Mouse (Mus musculus) intestine, embryonic 14.5 days (tissue): ENCODE measurements around the gene Spag17. TPM values are rescaled to one million over a fixed set of nuclear protein-coding genes. Genes with fewer than 3 reads are reported as not detected.
A peak's percentile ranks its signal among the peaks of the same experiment; 100 is the strongest.

ENCODE experiments used
- ATAC-seq: fragments of 200-750 bp; cut with Nextera tagmentation; replicated peaks from 2 replicates; pipeline ENCODE4 v1.8.0; 2017; ENCODE audit warnings: low read depth, moderate number of reproducible peaks, moderate TSS enrichment, moderate library complexity; ENCODE audit not compliant: low FRiP score, low TSS enrichment
- DNase-seq: peaks from one replicate; pipeline ENCODE4 v3.0.0-alpha.2; 2018; ENCODE audit warnings: low spot score
- H3K27ac ChIP-seq: fragments of 300-500 bp; sonication (generic); 2 replicates; pipeline ENCODE4 v1.5.1; 2014; ENCODE audit warnings: low read depth, mild to moderate bottlenecking, control low read depth
- H3K27me3 ChIP-seq: fragments of 300-500 bp; sonication (generic); replicated peaks from 2 replicates; pipeline ENCODE4 v1.6.1; 2014; ENCODE audit warnings: low read length, control low read depth; ENCODE audit not compliant: control insufficient read depth, insufficient read depth
- H3K36me3 ChIP-seq: fragments of 300-500 bp; sonication (generic); 2 replicates; pipeline ENCODE4 v1.6.1; 2014; ENCODE audit warnings: low read length, control low read depth; ENCODE audit not compliant: control insufficient read depth, insufficient read depth
- H3K4me1 ChIP-seq: fragments of 300-500 bp; sonication (generic); replicated peaks from 2 replicates; pipeline ENCODE4 v1.6.1; 2014; ENCODE audit warnings: low read length, control low read depth, mixed read lengths; ENCODE audit not compliant: control insufficient read depth, insufficient read depth
- H3K4me2 ChIP-seq: fragments of 300-500 bp; sonication (generic); 2 replicates; pipeline ENCODE4 v1.6.1; 2014; ENCODE audit warnings: low read length
- H3K4me3 ChIP-seq: fragments of 300-500 bp; sonication (generic); 2 replicates; pipeline ENCODE4 v1.5.1; 2014; ENCODE audit warnings: low read depth, low read length, control low read depth, mixed read lengths
- H3K9ac ChIP-seq: fragments of 300-500 bp; sonication (generic); 2 replicates; pipeline ENCODE4 v1.6.1; 2014; ENCODE audit warnings: mild to moderate bottlenecking, low read length
- H3K9me3 ChIP-seq: fragments of 300-500 bp; sonication (generic); 2 replicates; pipeline ENCODE4 v1.6.1; 2016; ENCODE audit warnings: low read length, control low read depth; ENCODE audit not compliant: control insufficient read depth
- WGBS: fragments of 180-500 bp; shearing (Covaris S2); extraction: QIAGEN DNeasy Blood & Tissue Kit; methylation state at CpG from one replicate; pipeline ENCODE4 v1.1.7; 2014; 5-methylcytosine and 5-hydroxymethylcytosine counted together
- polyA plus RNA-seq: library from polyadenylated mRNA; unstranded; fragments of >200 nt; fragmentation: Nextera tagmentation; extraction: Ambion mirVana; gene quantifications from 2 replicates; pipeline ENCODE4 v1.2.1, GENCODE M21; 2014

The Spag17 gene
- polyA plus RNA-seq: 0.19 TPM in 1 of 2 replicates, not detected in the other

DNA sequence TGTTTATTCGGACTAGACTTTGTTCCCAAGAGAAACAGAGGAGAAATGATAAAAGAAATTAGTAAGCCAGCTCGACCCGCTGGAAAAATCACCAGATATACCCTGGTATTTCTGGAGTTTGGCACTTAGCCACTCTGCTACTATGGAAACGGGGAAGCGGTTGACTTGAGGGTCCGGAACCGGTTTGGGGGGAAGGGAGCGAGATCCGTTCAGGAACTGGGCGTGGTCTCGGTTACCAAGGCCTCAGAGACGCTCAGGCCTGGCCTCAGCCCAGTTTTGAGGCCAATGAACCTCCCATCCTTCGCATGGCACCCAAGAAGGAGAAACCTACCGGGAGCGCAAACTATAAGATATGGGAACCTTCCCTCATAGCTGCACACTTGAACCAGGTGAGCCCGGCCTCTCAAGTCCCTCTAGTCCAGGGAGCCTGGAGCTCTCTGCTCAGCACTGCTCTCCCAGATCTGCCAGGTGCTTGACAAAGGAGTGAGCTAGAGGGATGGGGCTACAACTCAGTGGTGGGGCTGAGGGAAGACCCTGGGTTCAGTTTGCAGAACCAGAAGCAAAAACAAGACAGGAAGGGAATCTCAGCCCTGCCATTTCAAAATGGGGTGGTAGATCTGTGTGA is at the start of gene Spag17:
TSS of gene Spag17 (plus strand) at position 220 of the 625 bp plus-strand sequence.
- Histone ChIP-seq H3K27me3 (no peaks in the 10 kb centered on the region), H3K36me3 (no peaks in the 10 kb centered on the region), H3K9me3 (no peaks in the 10 kb centered on the region), H3K4me2 (peak within 1 kb of the TSS; percentile 23; the same call in 1 of the 2 replicates), H3K4me3 (no peak within 1 kb of the TSS), H3K4me1 (peaks cover 7% of the 10 kb centered on the region; the same call in 1 of the 2 replicates), H3K9ac (no peak within 1 kb of the TSS), H3K27ac (no peak within 1 kb of the TSS)
- WGBS: 25% methylated on average over 16 of the region's 16 CpGs
- peak; percentile 63 for DNase-seq
- ATAC-seq: peak; percentile 64; the same call in 1 of the 2 replicates

DNA sequence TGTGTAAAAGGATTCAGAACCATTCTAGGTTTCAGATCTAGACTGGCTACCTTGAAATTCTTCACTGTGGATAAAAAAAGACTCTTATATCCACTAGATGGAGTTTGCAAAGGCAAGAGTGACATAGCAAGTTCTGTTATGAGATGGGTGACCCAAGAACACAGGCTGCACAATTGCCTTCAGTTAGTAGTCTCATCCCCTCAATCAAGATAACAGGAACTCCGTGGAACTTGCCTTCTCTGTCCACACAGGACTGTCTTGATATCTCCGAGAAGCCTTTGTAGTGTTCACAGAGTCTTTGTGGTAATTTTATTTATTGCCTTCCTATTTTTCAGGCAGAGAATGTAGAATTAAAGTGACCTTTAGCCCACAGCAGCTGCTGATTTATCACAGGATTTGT is 42.9 kb upstream of the Spag17 start:
- Histone ChIP-seq H3K27ac (no peak overlapping the region), H3K4me2 (no peak overlapping the region), H3K4me1 (no peaks in the 10 kb centered on the region), H3K9ac (no peak overlapping the region), H3K4me3 (no peak overlapping the region), H3K27me3 (no peaks in the 10 kb centered on the region), H3K9me3 (no peaks in the 10 kb centered on the region), H3K36me3 (no peaks in the 10 kb centered on the region)
- 28% methylated on average over 2 of the region's 2 CpGs for WGBS
- no peak for ATAC-seq
- no peak for DNase-seq

DNA sequence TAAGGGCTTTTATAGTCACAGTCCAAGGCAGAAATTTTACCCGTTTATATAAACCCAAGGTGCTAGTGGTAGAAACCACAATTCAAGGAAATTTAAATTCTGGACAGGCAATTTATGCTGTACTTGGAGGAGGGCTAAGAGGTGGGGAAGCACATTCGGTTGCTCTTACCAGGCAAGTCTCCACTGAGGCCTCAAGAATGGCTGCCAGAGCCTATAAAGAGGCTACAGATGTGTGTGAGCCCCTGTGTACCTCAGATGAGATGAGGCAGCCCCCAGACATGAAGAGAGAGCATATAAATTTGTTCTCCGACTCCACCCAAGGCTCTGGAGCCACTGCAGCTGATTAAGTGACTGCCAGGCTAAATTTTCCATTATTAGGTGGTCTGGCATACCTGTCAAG is 42.4 kb upstream of the Spag17 start:
- no peaks in the 10 kb centered on the region for H3K36me3 ChIP-seq
- no peak overlapping the region for H3K4me3 ChIP-seq
- no peaks in the 10 kb centered on the region for H3K4me1 ChIP-seq
- H3K4me2 ChIP-seq: no peak overlapping the region
- ATAC-seq (no peak), DNase-seq (no peak)
- no peak overlapping the region for H3K27ac ChIP-seq
- 60% methylated on average over 3 of the region's 3 CpGs for WGBS
- H3K27me3 ChIP-seq: no peaks in the 10 kb centered on the region
- H3K9ac ChIP-seq: no peak overlapping the region
- no peaks in the 10 kb centered on the region for H3K9me3 ChIP-seq

DNA sequence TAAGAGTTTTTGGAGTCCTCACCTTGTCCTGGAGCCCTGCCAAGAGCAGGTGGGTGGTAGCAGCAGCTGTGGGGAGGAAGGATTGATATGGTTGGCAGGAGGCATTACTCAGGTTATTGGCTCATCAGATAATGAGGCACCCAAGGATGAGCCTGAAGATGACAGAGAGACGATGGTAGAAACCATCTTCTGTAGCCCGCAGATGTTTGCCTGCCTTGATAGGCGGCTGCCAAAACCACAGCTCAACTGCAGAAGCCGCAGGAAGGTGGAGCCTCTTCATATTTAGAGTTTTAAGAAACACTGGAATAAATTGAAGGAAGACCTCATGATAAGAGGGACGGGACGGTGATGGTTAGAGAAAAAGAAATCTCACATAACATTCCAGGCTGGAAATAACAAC is 42.0 kb upstream of the Spag17 start:
- DNase-seq (no peak), ATAC-seq (no peak)
- no peak overlapping the region for H3K4me3 ChIP-seq
- no peaks in the 10 kb centered on the region for H3K27me3 ChIP-seq
- 79% methylated on average over 6 of the region's 6 CpGs for WGBS
- H3K4me2 ChIP-seq: no peak overlapping the region
- H3K27ac ChIP-seq: no peak overlapping the region
- H3K4me1 ChIP-seq: no peaks in the 10 kb centered on the region
- no peaks in the 10 kb centered on the region for H3K9me3 ChIP-seq
- no peaks in the 10 kb centered on the region for H3K36me3 ChIP-seq
- no peak overlapping the region for H3K9ac ChIP-seq

DNA sequence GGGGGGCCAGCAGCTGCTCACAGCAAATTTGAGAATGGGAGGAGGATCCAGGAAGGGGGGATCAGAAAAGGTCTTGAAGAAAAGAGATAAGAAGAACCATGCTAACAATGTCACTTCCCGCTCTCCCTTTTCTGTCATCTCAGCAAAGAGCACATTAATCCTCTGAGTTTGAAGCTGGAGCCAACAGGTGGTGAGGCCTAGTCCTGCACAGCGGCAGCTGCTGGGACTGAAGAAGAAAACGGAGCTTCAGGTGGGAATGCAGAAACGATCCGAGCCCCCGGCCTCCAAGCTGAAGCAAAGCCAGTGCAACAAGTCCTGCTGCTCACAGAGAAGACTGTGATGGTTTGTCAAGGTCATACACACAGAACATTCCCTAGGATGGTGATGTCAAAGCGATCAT is 34.3 kb upstream of the Spag17 start:
- H3K9ac ChIP-seq: no peak overlapping the region
- no peaks in the 10 kb centered on the region for H3K4me1 ChIP-seq
- ATAC-seq: no peak
- H3K27me3 ChIP-seq: no peaks in the 10 kb centered on the region
- no peaks in the 10 kb centered on the region for H3K36me3 ChIP-seq
- 64% methylated on average over 7 of the region's 7 CpGs for WGBS
- no peak overlapping the region for H3K4me2 ChIP-seq
- DNase-seq: no peak
- H3K27ac ChIP-seq: no peak overlapping the region
- H3K4me3 ChIP-seq: no peak overlapping the region
- H3K9me3 ChIP-seq: no peaks in the 10 kb centered on the region

DNA sequence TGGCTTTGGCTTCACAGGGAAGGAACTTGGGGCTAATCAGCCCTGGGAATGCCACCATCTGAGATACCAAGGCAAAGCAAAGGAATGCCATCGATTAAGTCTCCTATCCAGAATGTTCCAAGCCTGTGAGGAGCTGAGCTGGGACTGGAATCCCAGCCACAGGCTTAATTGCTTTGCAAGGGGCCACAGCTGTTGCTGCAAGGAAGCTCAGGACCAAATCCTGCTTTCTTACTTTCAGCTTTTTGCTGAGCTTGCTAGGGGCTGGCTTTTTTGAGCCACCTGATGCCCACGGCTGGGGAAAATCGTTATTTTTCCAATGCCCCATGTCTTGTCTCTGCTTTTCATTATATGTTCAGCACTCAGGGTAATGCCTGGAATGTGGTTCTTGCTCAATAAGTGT is 30.6 kb upstream of the Spag17 start:
- Histone ChIP-seq H3K36me3 (no peaks in the 10 kb centered on the region), H3K4me3 (no peak overlapping the region), H3K27ac (no peak overlapping the region), H3K27me3 (no peaks in the 10 kb centered on the region), H3K9ac (no peak overlapping the region), H3K4me2 (no peak overlapping the region), H3K9me3 (no peaks in the 10 kb centered on the region), H3K4me1 (no peaks in the 10 kb centered on the region)
- 84% methylated on average over 3 of the region's 3 CpGs for WGBS
- ATAC-seq: no peak
- DNase-seq: no peak

DNA sequence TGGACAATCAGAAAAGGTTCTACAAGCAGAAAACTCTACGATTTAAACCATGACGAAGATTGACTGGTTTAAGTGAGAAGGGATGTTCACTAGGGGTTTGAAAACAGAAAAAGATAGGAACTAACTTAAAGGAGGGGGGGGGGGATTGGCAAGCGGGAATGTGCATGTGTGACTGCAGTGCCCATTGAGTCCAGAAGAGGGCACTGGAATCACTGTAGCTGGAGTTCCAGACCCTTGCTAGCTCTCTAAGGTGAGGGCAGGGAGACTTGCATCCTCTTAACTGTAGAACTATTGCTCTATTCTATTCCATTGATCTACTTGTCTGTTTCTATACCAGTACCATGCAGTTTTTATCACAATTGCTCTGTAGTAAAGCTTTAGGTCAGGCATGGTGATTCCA is 26.3 kb upstream of the Spag17 start:
- Histone ChIP-seq H3K36me3 (no peaks in the 10 kb centered on the region), H3K9me3 (no peaks in the 10 kb centered on the region), H3K27ac (no peak overlapping the region), H3K4me3 (no peak overlapping the region), H3K9ac (no peak overlapping the region), H3K27me3 (no peaks in the 10 kb centered on the region), H3K4me1 (no peaks in the 10 kb centered on the region), H3K4me2 (no peak overlapping the region)
- WGBS: 71% methylated on average over 3 of the region's 3 CpGs
- DNase-seq (no peak), ATAC-seq (no peak)

DNA sequence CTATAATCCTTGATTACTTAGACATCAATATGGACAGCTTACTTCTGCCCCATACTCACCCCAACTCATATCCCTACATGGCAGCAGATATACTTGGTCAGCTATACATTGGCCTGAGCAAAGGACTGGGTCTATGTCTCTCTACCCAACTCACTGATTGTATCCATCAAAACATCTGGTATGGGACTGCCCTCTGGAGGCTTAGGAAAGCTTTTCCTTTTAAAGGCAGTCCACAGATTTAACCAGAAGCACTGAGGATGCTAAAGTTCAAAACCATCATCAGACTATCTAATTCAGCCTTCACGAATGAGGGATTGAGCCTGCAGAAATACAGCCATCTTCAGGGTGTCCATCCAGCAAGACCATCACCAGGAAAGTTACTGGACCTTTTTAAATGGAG is 20.5 kb upstream of the Spag17 start:
- H3K27ac ChIP-seq: no peak overlapping the region
- 75% methylated on average over 1 of the region's 1 CpGs for WGBS
- ATAC-seq: no peak
- no peaks in the 10 kb centered on the region for H3K9me3 ChIP-seq
- DNase-seq: no peak
- no peaks in the 10 kb centered on the region for H3K27me3 ChIP-seq
- H3K36me3 ChIP-seq: no peaks in the 10 kb centered on the region
- no peak overlapping the region for H3K4me2 ChIP-seq
- no peak overlapping the region for H3K9ac ChIP-seq
- no peaks in the 10 kb centered on the region for H3K4me1 ChIP-seq
- H3K4me3 ChIP-seq: no peak overlapping the region

DNA sequence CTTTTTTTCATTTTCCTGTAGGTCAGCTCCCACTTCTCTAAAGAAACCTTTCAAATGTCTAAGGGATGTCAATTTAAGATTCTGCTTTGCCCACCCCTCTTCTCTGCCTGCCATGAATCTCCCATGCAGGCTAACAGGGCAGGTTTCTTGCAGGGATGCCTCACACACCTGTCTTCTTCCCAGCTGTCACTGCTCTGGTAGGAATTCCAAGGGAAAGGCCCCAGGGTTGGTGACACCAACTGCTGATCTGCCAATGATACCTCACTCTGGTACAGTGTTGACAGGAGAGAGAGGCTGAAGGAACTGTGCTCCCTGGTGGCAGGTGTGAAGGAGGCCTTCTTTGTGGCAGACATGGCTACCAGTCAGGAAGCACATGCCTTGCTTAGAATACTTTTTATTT is 10.1 kb upstream of the Spag17 start:
- Histone ChIP-seq H3K27me3 (no peaks in the 10 kb centered on the region), H3K4me2 (no peak overlapping the region), H3K9me3 (no peaks in the 10 kb centered on the region), H3K9ac (no peak overlapping the region), H3K4me1 (no peaks in the 10 kb centered on the region), H3K27ac (no peak overlapping the region), H3K36me3 (no peaks in the 10 kb centered on the region), H3K4me3 (no peak overlapping the region)
- no peak for ATAC-seq
- no peak for DNase-seq
